Mouse (Mus musculus): ENCODE results near the gene Cnih3. TPM values are rescaled to one million over a fixed set of nuclear protein-coding genes. Genes with fewer than 3 reads are reported as not detected.

Cnih3 gene
- total and polyA plus RNA-seq, 3 experiments = 0.11 TPM; not detected in 2

GRCm38 (mm10) chr1:181336857-181337256 lies 15.6 kb upstream of the Cnih3 start:
- no peak overlapping the region for H3K4me3 ChIP-seq (ENCODE audit: low read depth, low read length)
- DNase-seq (ENCODE audit: low spot score) = no peak

GRCm38 (mm10) chr1:181339106-181339505 lies 13.3 kb upstream of the Cnih3 start:
- no peak for DNase-seq (ENCODE audit: low spot score)
- no peak for ATAC-seq (ENCODE audit: extremely low read depth, insufficient number of reproducible peaks, low FRiP score, poor library complexity, severe bottlenecking)
- peaks cover 27% of the 10 kb centered on the region for H3K4me1 ChIP-seq (ENCODE audit: insufficient read depth, low read depth, low read length)

More at GRCm38 (mm10) chr1:181336857-181337256, 15.6 kb upstream of the Cnih3 start:
- Histone ChIP-seq H3K9me3 (replicated peaks) (peaks cover 13% of the 10 kb centered on the region), H3K27me3 (ENCODE audit: insufficient read depth, low read length) (0 out of 2 replicates have a peak, but pooled peaks cover 2% of the 10 kb centered on the region), H3K36me3 (replicated peaks) (no peaks in the 10 kb centered on the region), H3K4me1 (ENCODE audit: insufficient read depth, low read depth, low read length) (peaks cover 40% of the 10 kb centered on the region)
- TF ChIP-seq POLR2AphosphoS5 (IDR thresholded peaks at IDR 0.05; ENCODE audit: insufficient replicate concordance, low read depth, low read length) = no peak
- ATAC-seq (ENCODE audit: extremely low read depth, insufficient number of reproducible peaks, low FRiP score, poor library complexity, severe bottlenecking) = no peak

GRCm38 (mm10) chr1:181345547-181345946 lies 6.9 kb upstream of the Cnih3 start:
- H3K9me3 ChIP-seq (replicated peaks) = no peaks in the 10 kb centered on the region
- no peak for DNase-seq (ENCODE audit: low spot score)
- ATAC-seq (ENCODE audit: extremely low read depth, insufficient number of reproducible peaks, low FRiP score, poor library complexity, severe bottlenecking) = no peak
- TF ChIP-seq CTCF (IDR thresholded peaks at IDR 0.05; ENCODE audit: low read depth, low read length) = no peak
- no peak for TF ChIP-seq POLR2AphosphoS5 (IDR thresholded peaks at IDR 0.05; ENCODE audit: insufficient replicate concordance, low read depth, low read length)
- no peak for TF ChIP-seq GATA1 (IDR thresholded peaks at IDR 0.05; ENCODE audit: borderline replicate concordance, low read length)
- TF ChIP-seq GATA2 (IDR thresholded peaks at IDR 0.05; ENCODE audit: borderline replicate concordance, low read depth, low read length) = no peak
- H3K4me1 ChIP-seq (ENCODE audit: insufficient read depth, low read depth, low read length) = no peaks in the 10 kb centered on the region
- peaks cover 47% of the 10 kb centered on the region for H3K27me3 ChIP-seq (ENCODE audit: insufficient read depth, low read length)
- no peak overlapping the region for H3K4me3 ChIP-seq (ENCODE audit: low read depth, low read length)
- H3K36me3 ChIP-seq (replicated peaks) = no peaks in the 10 kb centered on the region

More at GRCm38 (mm10) chr1:181339106-181339505, 13.3 kb upstream of the Cnih3 start:
- TF ChIP-seq POLR2AphosphoS5 (IDR thresholded peaks at IDR 0.05; ENCODE audit: insufficient replicate concordance, low read depth, low read length) = no peak
- TF ChIP-seq CTCF (IDR thresholded peaks at IDR 0.05; ENCODE audit: low read depth, low read length) = no peak
- TF ChIP-seq GATA1 (IDR thresholded peaks at IDR 0.05; ENCODE audit: borderline replicate concordance, low read length) = no peak
- no peak for TF ChIP-seq GATA2 (IDR thresholded peaks at IDR 0.05; ENCODE audit: borderline replicate concordance, low read depth, low read length)
- no peak for TF ChIP-seq TAL1 (conservative IDR thresholded peaks at IDR 0.05; ENCODE audit: low read depth, low read length)
- H3K27me3 ChIP-seq (ENCODE audit: insufficient read depth, low read length) = peaks cover 14% of the 10 kb centered on the region
- H3K36me3 ChIP-seq (replicated peaks) = no peaks in the 10 kb centered on the region
- peaks cover 10% of the 10 kb centered on the region for H3K9me3 ChIP-seq (replicated peaks)
- H3K4me3 ChIP-seq (ENCODE audit: low read depth, low read length) = no peak overlapping the region

GRCm38 (mm10) chr1:181352043-181352366 lies 423 bp upstream of the Cnih3 start:
- peaks cover 8% of the 10 kb centered on the region for H3K4me1 ChIP-seq (ENCODE audit: insufficient read depth, low read depth, low read length)
- no peak overlapping the region for H3K4me3 ChIP-seq (ENCODE audit: low read depth, low read length)
- DNase-seq (ENCODE audit: low spot score) (no peak), ATAC-seq (ENCODE audit: extremely low read depth, insufficient number of reproducible peaks, low FRiP score, poor library complexity, severe bottlenecking) (no peak)
- peaks cover 66% of the 10 kb centered on the region for H3K27me3 ChIP-seq (ENCODE audit: insufficient read depth, low read length)
- no peaks in the 10 kb centered on the region for H3K36me3 ChIP-seq (replicated peaks)
- no peaks in the 10 kb centered on the region for H3K9me3 ChIP-seq (replicated peaks)
- TF ChIP-seq TAL1 (conservative IDR thresholded peaks at IDR 0.05; ENCODE audit: low read depth, low read length) (no peak), GATA2 (IDR thresholded peaks at IDR 0.05; ENCODE audit: borderline replicate concordance, low read depth, low read length) (no peak), GATA1 (IDR thresholded peaks at IDR 0.05; ENCODE audit: borderline replicate concordance, low read length) (no peak), POLR2AphosphoS5 (IDR thresholded peaks at IDR 0.05; ENCODE audit: insufficient replicate concordance, low read depth, low read length) (no peak), CTCF (IDR thresholded peaks at IDR 0.05; ENCODE audit: low read depth, low read length) (no peak)

GRCm38 (mm10) chr1:181353200-181354097 lies 1.0 kb downstream of the Cnih3 start:
- DNase-seq (ENCODE audit: low spot score) (no peak), ATAC-seq (ENCODE audit: extremely low read depth, insufficient number of reproducible peaks, low FRiP score, poor library complexity, severe bottlenecking) (no peak)
- no peaks in the 10 kb centered on the region for H3K36me3 ChIP-seq (replicated peaks)
- peaks cover 8% of the 10 kb centered on the region for H3K4me1 ChIP-seq (ENCODE audit: insufficient read depth, low read depth, low read length)
- no peak for TF ChIP-seq TAL1 (conservative IDR thresholded peaks at IDR 0.05; ENCODE audit: low read depth, low read length)
- TF ChIP-seq GATA2 (IDR thresholded peaks at IDR 0.05; ENCODE audit: borderline replicate concordance, low read depth, low read length) = no peak
- no peak for TF ChIP-seq CTCF (IDR thresholded peaks at IDR 0.05; ENCODE audit: low read depth, low read length)
- no peak for TF ChIP-seq GATA1 (IDR thresholded peaks at IDR 0.05; ENCODE audit: borderline replicate concordance, low read length)
- H3K9me3 ChIP-seq (replicated peaks) = no peaks in the 10 kb centered on the region
- peaks cover 56% of the 10 kb centered on the region for H3K27me3 ChIP-seq (ENCODE audit: insufficient read depth, low read length)
- H3K4me3 ChIP-seq (ENCODE audit: low read depth, low read length) = no peak overlapping the region

GRCm38 (mm10) chr1:181355683-181356082 lies 3.3 kb downstream of the Cnih3 start:
- Histone ChIP-seq H3K4me1 (ENCODE audit: insufficient read depth, low read depth, low read length) (peaks cover 8% of the 10 kb centered on the region), H3K27me3 (ENCODE audit: insufficient read depth, low read length) (peaks cover 63% of the 10 kb centered on the region), H3K36me3 (replicated peaks) (no peaks in the 10 kb centered on the region), H3K9me3 (replicated peaks) (no peaks in the 10 kb centered on the region), H3K4me3 (ENCODE audit: low read depth, low read length) (no peak overlapping the region)
- ATAC-seq (ENCODE audit: extremely low read depth, insufficient number of reproducible peaks, low FRiP score, poor library complexity, severe bottlenecking) (no peak), DNase-seq (ENCODE audit: low spot score) (no peak)
- TF ChIP-seq POLR2AphosphoS5 (IDR thresholded peaks at IDR 0.05; ENCODE audit: insufficient replicate concordance, low read depth, low read length) (no peak), GATA2 (IDR thresholded peaks at IDR 0.05; ENCODE audit: borderline replicate concordance, low read depth, low read length) (no peak), CTCF (IDR thresholded peaks at IDR 0.05; ENCODE audit: low read depth, low read length) (no peak), TAL1 (conservative IDR thresholded peaks at IDR 0.05; ENCODE audit: low read depth, low read length) (no peak), GATA1 (IDR thresholded peaks at IDR 0.05; ENCODE audit: borderline replicate concordance, low read length) (no peak)

Measured in G1E (cell line).